Mouse (Mus musculus): ENCODE measurements at regions not wholly inside any gene's neighbourhood (a gene's known extent, or its start where the extent isn't known, plus 50 kb on each side); places are given as distances from the start of the nearest gene placed in this dataset.

- Histone ChIP-seq H3K4me3 (replicated peaks) (no peak overlapping the region), H3K9ac (no peak overlapping the region), H3K27ac (no peak overlapping the region), H3K4me2 (replicated peaks) (no peak overlapping the region), H3K4me1 (replicated peaks) (no peaks in the 10 kb centered on the region), H3K9me3 (no peaks in the 10 kb centered on the region), H3K27me3 (replicated peaks) (no peaks in the 10 kb centered on the region), H3K36me3 (no peaks in the 10 kb centered on the region)
- WGBS: 75% methylated on average over 4 of the region's 4 CpGs
- no peak for ATAC-seq
These were observed 87.0 kb upstream of the Ptch1 start for GRCm38 (mm10) chr13:63660431-63660830.

DNA sequence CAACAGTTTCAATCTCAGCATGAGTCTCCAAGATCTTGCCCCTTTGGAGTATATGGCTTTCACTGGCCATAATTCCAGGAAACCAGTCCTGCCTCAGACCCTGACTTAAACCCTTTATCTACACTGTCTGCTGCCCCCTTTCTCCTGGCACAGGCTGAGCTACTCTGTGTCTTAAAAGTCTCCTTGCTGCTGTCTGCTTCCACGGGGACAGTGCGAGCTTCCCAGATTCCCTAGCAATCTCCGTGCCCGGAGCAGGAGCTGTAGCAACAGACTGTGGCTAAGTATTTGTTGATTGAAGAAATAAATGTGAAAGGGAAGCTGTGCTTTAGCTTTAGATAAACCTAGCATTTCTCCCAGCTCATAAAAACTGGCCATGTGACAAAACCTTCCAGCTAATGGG, 95.2 kb upstream of the Ptch1 start:
- peak overlapping the region; percentile 60; the same call in 1 of the 2 replicates for H3K27ac ChIP-seq
- no peak overlapping the region for H3K4me3 ChIP-seq (replicated peaks)
- H3K4me1 ChIP-seq (replicated peaks): peaks cover 9% of the 10 kb centered on the region
- no peak overlapping the region for H3K4me2 ChIP-seq (replicated peaks)
- no peaks in the 10 kb centered on the region for H3K9me3 ChIP-seq
- no peak overlapping the region for H3K9ac ChIP-seq
- no peaks in the 10 kb centered on the region for H3K27me3 ChIP-seq (replicated peaks)
- ATAC-seq: no peak
- WGBS: 37% methylated on average over 4 of the region's 4 CpGs
- no peaks in the 10 kb centered on the region for H3K36me3 ChIP-seq

DNA sequence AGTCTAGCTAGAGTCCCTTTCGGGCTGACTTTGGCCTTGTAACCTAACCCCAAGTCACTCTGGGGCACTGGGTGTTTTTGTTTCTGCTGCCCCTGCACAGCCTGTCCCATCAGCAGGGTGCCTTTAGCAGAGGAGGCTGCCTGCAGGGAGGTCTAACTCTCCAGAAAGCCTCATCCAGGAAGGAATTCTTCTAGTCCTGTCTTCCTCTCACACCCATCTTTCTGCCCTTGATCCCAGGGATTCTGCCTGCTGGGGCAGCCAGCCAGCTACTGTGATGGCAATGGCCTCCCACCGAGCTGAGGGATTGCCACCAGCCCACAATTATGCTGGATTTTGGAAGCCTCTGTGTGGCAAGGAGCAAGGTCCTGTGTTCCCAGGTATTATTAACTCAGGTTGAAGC, 95.6 kb upstream of the Ptch1 start:
- 33% methylated on average over 2 of the region's 2 CpGs for WGBS
- no peak for ATAC-seq
- Histone ChIP-seq H3K27ac (peak overlapping the region; percentile 60; the same call in 1 of the 2 replicates), H3K36me3 (no peaks in the 10 kb centered on the region), H3K4me2 (replicated peaks) (no peak overlapping the region), H3K4me3 (replicated peaks) (no peak overlapping the region), H3K4me1 (replicated peaks) (peaks cover 9% of the 10 kb centered on the region), H3K9me3 (no peaks in the 10 kb centered on the region), H3K27me3 (replicated peaks) (no peaks in the 10 kb centered on the region), H3K9ac (no peak overlapping the region)

GRCm38 (mm10) chr13:63672425-63672824, 99.0 kb upstream of the Ptch1 start:
- H3K36me3 ChIP-seq: no peaks in the 10 kb centered on the region
- ATAC-seq: no peak
- H3K27me3 ChIP-seq (replicated peaks): no peaks in the 10 kb centered on the region
- H3K9ac ChIP-seq: no peak overlapping the region
- H3K9me3 ChIP-seq: no peaks in the 10 kb centered on the region
- 31% methylated on average over 4 of the region's 4 CpGs for WGBS
- H3K4me2 ChIP-seq (replicated peaks): no peak overlapping the region
- H3K4me1 ChIP-seq (replicated peaks): peaks cover 9% of the 10 kb centered on the region
- no peak overlapping the region for H3K27ac ChIP-seq
- no peak overlapping the region for H3K4me3 ChIP-seq (replicated peaks)

DNA sequence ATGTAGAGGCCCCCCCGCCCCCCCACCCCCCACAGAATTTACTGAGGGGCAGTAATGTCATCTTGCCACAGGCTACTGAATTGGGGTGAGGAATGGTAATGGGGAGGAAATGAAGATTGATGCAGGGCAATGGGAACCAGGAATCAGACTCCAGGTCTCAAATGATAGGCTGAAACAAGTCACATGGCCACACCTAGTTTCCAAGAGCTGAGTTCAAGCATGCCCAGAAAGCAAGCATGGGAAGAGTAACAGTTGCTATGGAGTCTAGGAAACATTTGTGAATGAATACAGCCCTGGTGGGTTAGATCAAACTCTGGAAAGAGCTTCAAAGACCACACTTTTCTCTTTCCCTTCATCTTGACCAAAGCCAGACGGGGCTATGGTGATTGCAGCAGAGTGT, 104.3 kb upstream of the Ptch1 start:
- Histone ChIP-seq H3K4me2 (replicated peaks) (no peak overlapping the region), H3K27ac (no peak overlapping the region), H3K9me3 (no peaks in the 10 kb centered on the region), H3K9ac (no peak overlapping the region), H3K4me1 (replicated peaks) (no peaks in the 10 kb centered on the region), H3K4me3 (replicated peaks) (no peak overlapping the region), H3K27me3 (replicated peaks) (no peaks in the 10 kb centered on the region), H3K36me3 (no peaks in the 10 kb centered on the region)
- no peak for ATAC-seq
- 58% methylated on average over 2 of the region's 2 CpGs for WGBS

- Histone ChIP-seq H3K36me3 (no peaks in the 10 kb centered on the region), H3K4me3 (replicated peaks) (no peak overlapping the region), H3K4me1 (replicated peaks) (no peaks in the 10 kb centered on the region), H3K27ac (no peak overlapping the region), H3K9me3 (no peaks in the 10 kb centered on the region), H3K27me3 (replicated peaks) (no peaks in the 10 kb centered on the region), H3K9ac (no peak overlapping the region), H3K4me2 (replicated peaks) (no peak overlapping the region)
- 66% methylated on average over 10 of the region's 10 CpGs for WGBS
- no peak for ATAC-seq
These were observed 105.2 kb upstream of the Ptch1 start for GRCm38 (mm10) chr13:63678265-63679260.

DNA sequence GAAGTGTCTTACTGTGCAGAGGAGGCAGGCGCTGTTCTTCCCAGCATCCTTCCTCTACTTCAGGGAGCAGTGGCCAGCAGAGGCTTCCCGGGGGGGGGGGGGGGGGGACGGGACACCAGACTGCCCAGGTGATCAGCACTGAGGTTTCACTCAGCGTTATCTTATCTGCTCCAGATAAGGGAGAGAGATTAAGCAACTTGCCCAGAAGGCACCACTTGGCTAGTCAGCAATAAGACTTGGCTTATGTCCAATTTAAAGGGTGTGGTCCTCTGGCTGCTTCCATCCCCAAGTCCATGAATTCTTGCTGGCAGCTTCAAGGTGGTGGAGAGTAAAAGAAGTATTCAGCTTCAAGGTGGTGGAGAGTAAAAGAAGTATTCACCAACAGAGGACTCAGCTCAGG, 108.9 kb upstream of the Ptch1 start:
- whole genome bisulfite sequencing: 41% methylated on average over 4 of the region's 4 CpGs
- H3K4me2 ChIP-seq (replicated peaks): no peak overlapping the region
- ATAC-seq: peak; percentile 86
- no peaks in the 10 kb centered on the region for H3K9me3 ChIP-seq
- no peak overlapping the region for H3K4me3 ChIP-seq (replicated peaks)
- H3K27me3 ChIP-seq (replicated peaks): no peaks in the 10 kb centered on the region
- H3K27ac ChIP-seq: no peak overlapping the region
- H3K36me3 ChIP-seq: no peaks in the 10 kb centered on the region
- H3K4me1 ChIP-seq (replicated peaks): no peaks in the 10 kb centered on the region
- H3K9ac ChIP-seq: no peak overlapping the region

DNA sequence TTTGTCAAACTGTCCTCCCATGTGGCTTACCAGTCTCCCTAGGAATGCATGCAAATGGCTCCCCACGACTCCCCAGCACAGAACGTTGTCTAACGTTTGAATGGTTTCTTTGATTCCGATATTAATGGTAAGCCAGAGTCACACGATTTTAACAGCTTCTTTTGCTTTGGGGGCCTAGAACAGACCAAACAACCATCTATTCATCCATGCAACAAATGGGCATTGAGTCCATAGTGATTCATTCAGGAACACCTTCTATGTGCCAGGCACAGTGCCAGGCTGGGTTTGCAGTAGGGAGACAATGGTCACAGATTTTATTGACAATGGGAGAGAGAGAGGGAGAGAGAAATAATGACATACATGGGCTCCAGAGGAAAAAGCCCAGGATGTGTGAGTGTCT, 118.6 kb upstream of the Ptch1 start:
- WGBS: 85% methylated on average over 5 of the region's 5 CpGs
- Histone ChIP-seq H3K9ac (no peak overlapping the region), H3K9me3 (no peaks in the 10 kb centered on the region), H3K36me3 (no peaks in the 10 kb centered on the region), H3K4me3 (replicated peaks) (no peak overlapping the region), H3K4me1 (replicated peaks) (no peaks in the 10 kb centered on the region), H3K27me3 (replicated peaks) (no peaks in the 10 kb centered on the region), H3K4me2 (replicated peaks) (no peak overlapping the region), H3K27ac (no peak overlapping the region)
- ATAC-seq: no peak

DNA sequence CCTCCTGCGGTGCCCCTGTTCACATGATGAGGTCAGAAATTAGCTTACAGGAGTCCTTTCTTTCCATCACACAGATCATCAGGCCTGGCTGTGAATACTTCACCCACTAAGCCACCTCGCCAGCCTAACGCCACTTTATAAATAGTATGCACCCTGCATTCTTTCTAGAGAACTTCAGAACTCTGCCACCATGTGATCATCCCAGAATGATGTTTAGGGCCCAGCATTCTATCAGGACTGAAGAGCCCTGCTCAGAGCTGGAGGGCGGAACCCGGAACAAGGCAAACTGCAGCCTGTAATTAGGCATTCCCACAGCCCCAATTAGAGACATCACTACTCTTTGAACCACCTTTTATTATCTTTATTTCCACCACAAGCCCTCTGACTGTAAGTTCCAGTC, 120.2 kb upstream of the Ptch1 start:
- no peaks in the 10 kb centered on the region for H3K9me3 ChIP-seq

GRCm38 (mm10) chr13:63696399-63696798, 118.6 kb upstream of the Ercc6l2 start:
- ATAC-seq: 0 out of 2 replicates have a peak, but pooled peaks have one; percentile 39
- H3K36me3 ChIP-seq: no peaks in the 10 kb centered on the region
- H3K9me3 ChIP-seq: no peaks in the 10 kb centered on the region
- 62% methylated on average over 3 of the region's 3 CpGs for WGBS
- H3K27me3 ChIP-seq (replicated peaks): no peaks in the 10 kb centered on the region
- no peak overlapping the region for H3K27ac ChIP-seq
- no peak overlapping the region for H3K4me2 ChIP-seq (replicated peaks)
- no peak overlapping the region for H3K4me3 ChIP-seq (replicated peaks)
- H3K4me1 ChIP-seq (replicated peaks): no peaks in the 10 kb centered on the region
- H3K9ac ChIP-seq: no peak overlapping the region

More for the DNA sequence above, 120.2 kb upstream of the Ptch1 start:
- no peak overlapping the region for H3K4me3 ChIP-seq (replicated peaks)
- H3K36me3 ChIP-seq: no peaks in the 10 kb centered on the region
- no peak for ATAC-seq
- no peaks in the 10 kb centered on the region for H3K27me3 ChIP-seq (replicated peaks)
- no peak overlapping the region for H3K9ac ChIP-seq
- 69% methylated on average over 5 of the region's 5 CpGs for WGBS
- no peaks in the 10 kb centered on the region for H3K4me1 ChIP-seq (replicated peaks)
- H3K27ac ChIP-seq: no peak overlapping the region
- H3K4me2 ChIP-seq (replicated peaks): no peak overlapping the region

GRCm38 (mm10) chr13:63699624-63700023, 115.4 kb upstream of the Ercc6l2 start:
- 69% methylated on average over 2 of the region's 2 CpGs for WGBS
- no peak overlapping the region for H3K4me3 ChIP-seq (replicated peaks)
- no peaks in the 10 kb centered on the region for H3K9me3 ChIP-seq
- H3K9ac ChIP-seq: no peak overlapping the region
- H3K27ac ChIP-seq: no peak overlapping the region
- no peaks in the 10 kb centered on the region for H3K27me3 ChIP-seq (replicated peaks)
- H3K4me2 ChIP-seq (replicated peaks): no peak overlapping the region
- peaks cover 5% of the 10 kb centered on the region; the same call in 1 of the 2 replicates for H3K4me1 ChIP-seq (replicated peaks)
- H3K36me3 ChIP-seq: no peaks in the 10 kb centered on the region
- no peak for ATAC-seq

DNA sequence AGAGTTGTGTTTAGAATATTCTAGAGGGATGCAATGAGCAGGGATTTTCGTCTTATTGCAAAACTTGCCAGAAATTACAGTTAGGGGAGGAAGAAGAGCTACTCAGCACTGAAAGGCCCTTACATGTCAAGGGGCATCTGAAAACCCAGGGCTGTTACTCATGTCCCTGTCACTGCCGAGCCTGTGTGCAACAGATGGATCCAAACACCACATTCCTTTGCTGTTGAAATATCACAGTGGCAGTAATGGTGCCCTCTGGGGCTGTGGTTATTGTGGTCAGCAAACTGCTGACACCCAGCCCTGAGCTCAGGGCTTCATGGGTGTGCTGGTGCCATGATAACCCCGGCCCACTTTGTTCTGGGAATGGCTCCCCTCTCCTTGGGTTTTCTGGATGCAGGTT, 114.3 kb upstream of the Ercc6l2 start:
- Histone ChIP-seq H3K27ac (peak overlapping the region; percentile 77), H3K27me3 (replicated peaks) (no peaks in the 10 kb centered on the region), H3K4me1 (replicated peaks) (peaks cover 5% of the 10 kb centered on the region; the same call in 1 of the 2 replicates), H3K9me3 (no peaks in the 10 kb centered on the region), H3K9ac (no peak overlapping the region), H3K4me2 (replicated peaks) (no peak overlapping the region), H3K36me3 (no peaks in the 10 kb centered on the region), H3K4me3 (replicated peaks) (no peak overlapping the region)
- WGBS: 38% methylated on average over 3 of the region's 3 CpGs
- 0 out of 2 replicates have a peak, but pooled peaks have one; percentile 29 for ATAC-seq
